Mouse (Mus musculus): ENCODE results near the gene Fanca.
A peak's percentile ranks its signal among the peaks of the same experiment; 100 is the strongest.
"Not testable (repeated sequence)": the region's sequence is repeated elsewhere in the genome, so short reads cannot be mapped to it uniquely, and the experiment has no call there.

Fanca gene

DNA sequence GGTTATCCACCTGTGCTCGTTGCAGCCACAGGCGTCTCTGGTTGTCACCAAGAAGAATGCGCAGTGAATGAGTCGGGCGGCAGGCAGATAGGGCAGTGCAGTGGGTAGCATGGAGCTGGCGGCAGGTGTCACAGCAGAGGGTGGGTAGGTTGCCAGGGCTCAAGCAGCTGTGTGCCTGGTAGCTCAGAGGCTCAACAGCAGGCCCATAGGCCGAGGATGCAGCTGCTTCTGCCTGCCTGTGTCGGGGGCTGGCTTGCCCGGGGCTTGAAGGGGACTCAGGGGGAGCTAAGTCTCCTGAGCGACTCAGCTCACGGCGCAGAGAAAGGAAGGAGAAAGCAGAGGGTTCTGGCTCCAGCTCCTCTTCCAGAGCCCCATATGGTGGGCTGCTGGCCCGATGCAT, 85.1 kb downstream of the Fanca start:
- no peak for DNase-seq (ENCODE audit: low spot score)

DNA sequence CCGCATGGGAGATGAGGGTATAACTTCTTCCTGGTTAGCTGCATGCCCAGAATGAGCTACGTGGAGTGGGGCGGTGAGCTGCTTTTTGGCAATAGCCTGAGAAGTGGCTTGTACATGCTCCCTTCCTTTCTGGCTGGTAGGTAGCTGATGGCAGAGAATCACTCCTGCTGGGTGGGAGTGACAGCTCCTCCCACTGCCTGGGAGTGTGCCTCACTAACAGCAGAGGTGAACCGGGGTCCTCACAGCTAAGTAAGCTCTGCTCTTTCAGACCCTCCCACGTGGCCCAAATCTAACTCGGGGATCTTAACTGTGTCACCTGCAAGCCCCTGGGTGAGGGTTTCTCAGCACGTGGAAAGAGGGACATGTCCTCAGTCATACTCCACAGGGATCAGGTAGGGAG, 85.8 kb downstream of the Fanca start:
- DNase-seq (ENCODE audit: low spot score): no peak

- no peak for DNase-seq (ENCODE audit: low spot score)
Observed at GRCm38 (mm10) chr8:123231742-123232141, 86.6 kb downstream of the Fanca start.

GRCm38 (mm10) chr8:123230326-123230725, 88.0 kb downstream of the Fanca start:
- not testable (repeated sequence) for DNase-seq (ENCODE audit: low spot score)

- no peak for DNase-seq (ENCODE audit: low spot score)
Observed at GRCm38 (mm10) chr8:123228416-123228815, 90.0 kb downstream of the Fanca start.

DNA sequence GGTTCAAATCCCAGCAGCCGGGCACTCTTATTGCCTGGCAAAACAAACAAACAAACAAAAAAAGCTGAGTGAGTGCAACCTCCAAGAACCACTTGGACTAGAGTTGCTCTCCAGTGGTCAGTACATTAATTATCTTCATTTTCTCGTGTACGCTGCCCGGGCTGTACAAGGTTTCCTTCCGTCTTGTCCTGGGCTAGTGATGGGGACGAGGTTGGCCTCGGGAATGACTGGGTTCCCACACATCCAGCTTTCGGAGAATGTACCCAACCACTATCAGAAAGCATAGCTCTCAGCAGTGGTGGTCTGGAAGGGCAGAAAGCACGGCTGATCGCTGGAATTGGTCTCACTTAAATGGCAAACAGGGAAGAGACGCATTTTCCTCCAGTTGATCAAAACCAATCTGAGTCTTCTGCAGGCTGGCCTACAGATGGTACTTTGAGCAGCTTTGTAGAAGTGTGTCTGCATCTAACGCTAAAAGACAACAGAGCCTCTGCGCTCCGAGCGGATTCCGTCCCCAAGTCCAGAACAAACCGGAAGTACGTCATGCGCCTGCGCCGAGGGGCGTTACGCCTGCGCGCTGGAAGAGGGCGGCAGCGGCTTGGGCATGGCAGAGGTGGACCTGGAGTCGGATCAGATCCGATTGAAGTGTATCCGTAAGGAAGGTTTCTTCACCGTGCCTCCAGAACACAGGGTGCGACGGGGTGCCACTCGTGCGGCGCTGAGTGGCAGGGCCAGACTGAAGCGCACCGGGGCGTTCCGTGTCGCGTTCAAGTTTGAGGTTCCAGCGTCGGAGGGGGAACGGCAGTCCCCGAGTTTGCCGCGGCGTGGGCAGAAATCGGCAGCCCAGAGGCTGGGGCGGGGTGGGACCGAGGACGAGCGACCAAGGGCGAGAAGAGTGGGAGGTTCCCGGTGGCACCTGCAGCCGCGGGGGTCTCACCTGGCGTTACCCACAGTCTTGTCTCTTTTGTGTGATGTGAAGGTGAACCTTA, 93.8 kb downstream of the Fanca start, which contains the start of gene Cdk10:
TSS of gene Cdk10 (plus strand) at position 565 of the 989 bp plus-strand sequence.
- DNase-seq (ENCODE audit: low spot score): peak; percentile 94

DNA sequence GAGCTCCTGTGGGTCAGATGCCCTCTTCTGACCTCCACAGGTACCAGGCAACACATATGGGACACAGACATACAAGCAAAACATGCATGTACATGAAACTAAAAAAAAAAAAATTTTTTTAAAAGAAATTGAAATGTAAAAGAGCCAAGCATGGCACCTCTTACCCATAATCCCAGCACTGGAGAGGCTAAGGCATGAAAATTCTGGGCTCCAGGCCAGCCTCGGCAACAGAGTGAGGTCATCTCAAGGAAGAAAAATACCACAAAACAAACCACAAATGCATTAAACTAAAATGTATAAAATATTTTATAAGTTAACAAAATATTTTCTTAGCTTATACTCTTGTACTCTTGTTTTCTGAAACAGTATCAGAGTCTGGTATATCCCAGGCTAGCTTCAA, 97.5 kb downstream of the Fanca start:
- DNase-seq (ENCODE audit: low spot score): no peak
